Mouse (Mus musculus): Measurements from ENCODE around the gene Ptma.

DNA sequence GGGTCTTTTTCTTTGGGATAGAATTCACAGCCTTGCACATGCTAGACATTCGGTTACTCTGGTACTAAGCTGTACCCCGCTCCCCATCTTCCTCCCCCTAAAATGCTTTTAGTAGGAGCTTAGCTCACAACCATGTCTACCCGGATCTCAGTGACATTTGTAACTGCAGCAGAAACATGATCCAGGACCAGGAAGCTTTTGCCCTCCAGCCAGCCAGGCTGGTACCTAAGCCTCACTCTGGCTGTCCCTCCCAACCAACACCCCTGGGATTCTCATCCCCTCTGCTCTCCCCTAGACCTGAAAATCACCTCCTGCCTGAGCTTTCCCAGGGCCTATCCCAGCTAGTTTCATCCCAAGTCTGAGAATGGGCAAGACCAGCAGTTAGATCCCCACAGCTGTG, 32.7 kb upstream of the Ptma start:
- TF ChIP-seq POLR2A (IDR thresholded peaks at IDR 0.05; ENCODE audit: low read depth, low read length) (no peak), CTCF (IDR thresholded peaks at IDR 0.05; ENCODE audit: extremely low read depth, insufficient read length, insufficient replicate concordance, low read depth, low read length) (no peak)

All from small intestine, adult 2 months (tissue).